ENCODE assay signal across 8 mouse cellular contexts in the genomic region with DNA sequence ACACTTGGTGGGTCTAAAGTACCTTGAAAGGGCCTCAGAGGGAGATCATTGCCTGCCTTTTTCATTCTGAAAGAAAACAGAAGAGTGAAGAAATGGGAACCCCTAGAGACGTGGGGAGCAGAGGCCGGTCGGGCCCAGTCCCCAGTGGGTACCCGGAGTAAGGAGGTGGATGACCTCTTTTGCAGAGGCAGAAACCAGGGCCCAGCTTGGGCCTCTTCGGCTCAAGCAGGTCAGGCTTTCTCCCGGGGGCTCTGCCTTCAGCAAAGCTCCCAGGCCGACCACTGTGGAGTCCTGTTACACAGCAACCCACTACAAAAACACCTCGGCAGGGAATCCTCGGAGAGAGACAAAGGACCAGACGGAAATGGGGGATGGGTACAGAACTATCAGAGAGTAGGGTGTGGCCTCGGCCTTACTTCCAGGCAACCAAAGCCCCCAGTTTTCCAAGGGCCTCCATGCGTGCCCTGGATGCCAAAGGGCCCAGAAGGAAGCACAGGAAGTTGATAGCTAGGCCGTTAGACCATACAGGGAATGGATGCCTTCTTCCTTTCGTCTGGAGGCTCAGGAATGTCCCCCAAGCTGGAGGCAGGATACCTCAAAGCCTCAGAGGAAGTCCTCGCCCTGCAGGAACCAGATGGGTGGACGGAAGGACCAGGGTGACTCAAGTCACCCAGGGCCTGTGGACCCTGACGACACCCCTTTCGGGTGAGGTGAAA. TPM values are rescaled to one million over a fixed set of nuclear protein-coding genes. Genes with fewer than 3 reads are reported as not detected.
DNase-seq lines count a peak whose midpoint lies in the region; ATAC-seq lines count a peak whose summit lies in the region.

No protein-coding gene starts in this region.

- no peaks in the 10 kb centered on the region for H3K27me3 ChIP-seq in heart, embryonic 14.5 days (ENCODE audit: control insufficient read depth, insufficient read depth, low read length)

- H3K27ac ChIP-seq in heart, embryonic 14.5 days (replicated peaks in 1 of 2; ENCODE audit: control insufficient read depth in 1 of 2, insufficient read depth in 1 of 2, low read depth in 2 of 2, low read length in 2 of 2) = peak overlapping the region; percentile 94 to 100

- H3K9ac ChIP-seq in heart, embryonic 14.5 days (ENCODE audit: low read length) = peak overlapping the region; percentile 92

- H3K4me3 ChIP-seq in heart, embryonic 14.5 days (ENCODE audit: control insufficient read depth in 1 of 2, insufficient read depth in 1 of 2, low read depth in 1 of 2, low read length in 2 of 2) = peak overlapping the region; percentile 80 to 88

- DNase-seq in Muller cell, postnatal 12 days (ENCODE audit: inconsistent ontology term) = peak; percentile 58
- DNase-seq in embryo, embryonic 10 days (ENCODE audit: low spot score) = peak; percentile 88
- DNase-seq in kidney, postnatal 14 days = peak; percentile 61
- no peak for DNase-seq in thymus, postnatal 0 days (ENCODE audit: low spot score)
- no peak for DNase-seq in urinary bladder, postnatal 14 days (ENCODE audit: low spot score)
- no peak for DNase-seq in cerebellum, adult 9-11 months

- peaks cover 36 to 63% of the 10 kb centered on the region in 2 experiments for H3K4me1 ChIP-seq in heart, embryonic 14.5 days (ENCODE audit: control insufficient read depth in 2 of 2, insufficient read depth in 2 of 2, low read length in 2 of 2)

- ATAC-seq in heart, embryonic 14.5 days (ENCODE audit: insufficient number of reproducible peaks, insufficient read depth, low FRiP score, low read depth) = no peak
- 0 out of 2 replicates have a peak, but pooled peaks have one; percentile 34 for ATAC-seq in megakaryocyte progenitor cell, adult 5-6 weeks (replicated peaks; ENCODE audit: poor library complexity)

- no peaks in the 10 kb centered on the region for H3K9me3 ChIP-seq in heart, embryonic 14.5 days (ENCODE audit: control insufficient read depth, low read length)

- WGBS in heart, embryonic 14.5 days = under 1% methylated on average over 18 of the region's 18 CpGs

- H3K4me2 ChIP-seq in heart, embryonic 14.5 days (ENCODE audit: low read length) = peak overlapping the region; percentile 83

- H3K36me3 ChIP-seq in heart, embryonic 14.5 days (ENCODE audit: control insufficient read depth, insufficient read depth, low read length) = peaks cover 45% of the 10 kb centered on the region

RNA-seq across cellular contexts. Expression of gene Serpinh1, which starts 1.1 kb away (rescaled TPM):
- 401 and 427 TPM in 2 replicates for polyA plus RNA-seq in heart, embryonic 14.5 days (2014; fragmentation: Nextera tagmentation; extraction: Ambion mirVana)
- total RNA-seq in megakaryocyte progenitor cell, adult 5-6 weeks (2015) = 0.05 TPM in 1 of 2 replicates, not detected in the other
- not detected in 2 replicates for total RNA-seq in megakaryocyte progenitor cell, adult 5-6 weeks (2017)
- polyA plus RNA-seq in thymus, postnatal 0 days (2015; fragmentation: Nextera tagmentation; extraction: Ambion mirVana) = 73.2 and 96.8 TPM in 2 replicates

RNA-seq across cellular contexts. Expression of gene Gdpd5, which starts 29.3 kb away (rescaled TPM):
- 24.9 and 25.5 TPM in 2 replicates for polyA plus RNA-seq in heart, embryonic 14.5 days (2014; fragmentation: Nextera tagmentation; extraction: Ambion mirVana)
- 0.10 TPM in 1 of 2 replicates, not detected in the other for total RNA-seq in megakaryocyte progenitor cell, adult 5-6 weeks (2015)
- total RNA-seq in megakaryocyte progenitor cell, adult 5-6 weeks (2017) = 0.08 TPM in 1 of 2 replicates, not detected in the other
- polyA plus RNA-seq in thymus, postnatal 0 days (2015; fragmentation: Nextera tagmentation; extraction: Ambion mirVana) = 2.9 and 3.1 TPM in 2 replicates

Comparison
In these comparisons a context has a peak if more than half of its experiments do, and no peak if none do; other contexts are left out.
1. DNase-seq: peak in Muller cell, postnatal 12 days (single experiment), embryo, embryonic 10 days (single experiment) and kidney, postnatal 14 days (single experiment); none in thymus, postnatal 0 days (single experiment), urinary bladder, postnatal 14 days (single experiment) and cerebellum, adult 9-11 months (single experiment).